Mouse (Mus musculus): Measurements from ENCODE around the gene Mphosph6. TPM values are rescaled to one million over a fixed set of nuclear protein-coding genes. Genes with fewer than 3 reads are reported as not detected.

Mphosph6 gene
- total RNA-seq, 2 experiments from 2014 or later, result 18.3 to 20.1 TPM

DNA sequence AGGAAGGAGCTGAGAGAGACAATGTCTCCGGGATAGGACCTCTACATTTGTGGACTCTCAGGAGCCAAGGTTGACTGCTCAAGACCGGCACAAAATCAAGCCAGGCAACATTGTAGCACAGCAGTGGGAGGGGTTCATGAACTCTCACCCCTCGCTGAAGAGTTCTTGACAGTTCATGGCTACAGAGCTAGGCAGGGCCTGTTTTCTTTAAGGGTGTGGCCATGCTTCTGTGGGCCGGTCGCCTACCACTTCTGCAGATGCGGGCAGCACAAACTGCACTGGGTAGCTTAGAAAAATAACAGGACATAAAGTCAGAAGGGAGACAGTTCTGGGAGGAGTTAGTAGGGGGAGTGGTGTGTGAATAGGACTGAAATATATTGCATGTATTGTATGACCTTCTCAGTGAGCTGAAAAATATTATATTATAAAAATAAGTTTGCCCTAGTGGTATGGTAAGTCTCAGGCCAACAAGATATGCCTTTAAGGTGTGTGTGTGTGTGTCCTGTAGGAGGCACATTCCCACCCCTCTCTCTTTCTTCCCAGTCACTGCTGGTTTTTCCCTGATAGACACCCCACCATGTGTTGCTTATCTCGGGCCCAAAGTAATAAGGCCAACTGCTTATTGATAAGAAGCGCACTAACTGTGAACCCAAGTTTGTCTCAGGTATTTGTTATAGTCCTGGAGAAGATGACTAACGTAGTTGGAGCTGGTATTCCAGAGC is 30.5 kb downstream of the Mphosph6 start:
- DNase-seq (ENCODE audit: low spot score in 2 of 2), result no peak

DNA sequence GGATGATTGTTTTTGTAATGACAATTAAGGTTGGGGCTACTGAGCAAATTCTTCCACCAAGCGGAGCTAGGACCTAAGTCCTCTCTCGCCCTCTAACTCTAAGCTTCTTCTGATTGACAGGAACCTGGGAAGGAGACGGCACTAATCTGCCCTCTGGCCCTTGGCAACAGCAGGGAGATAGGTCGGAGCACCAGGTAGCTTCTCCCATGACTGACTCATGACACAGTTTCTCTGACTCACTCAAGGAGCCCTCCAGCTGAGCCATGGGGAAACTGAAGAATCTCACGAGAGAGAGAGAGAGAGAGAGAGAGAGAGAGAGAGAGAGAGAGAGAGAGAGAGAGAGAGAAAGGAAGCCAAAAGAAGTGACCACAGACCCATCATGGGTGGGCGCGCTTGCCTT is 32.8 kb downstream of the Mphosph6 start:
- DNase-seq (ENCODE audit: low spot score in 2 of 2), result no peak

GRCm38 (mm10) chr8:117765947-117766346 is 35.8 kb downstream of the Mphosph6 start:
- DNase-seq (ENCODE audit: low spot score in 2 of 2), result no peak

- no peak for DNase-seq (ENCODE audit: low spot score in 2 of 2)
Measured at GRCm38 (mm10) chr8:117764625-117765024, 37.1 kb downstream of the Mphosph6 start.

DNA sequence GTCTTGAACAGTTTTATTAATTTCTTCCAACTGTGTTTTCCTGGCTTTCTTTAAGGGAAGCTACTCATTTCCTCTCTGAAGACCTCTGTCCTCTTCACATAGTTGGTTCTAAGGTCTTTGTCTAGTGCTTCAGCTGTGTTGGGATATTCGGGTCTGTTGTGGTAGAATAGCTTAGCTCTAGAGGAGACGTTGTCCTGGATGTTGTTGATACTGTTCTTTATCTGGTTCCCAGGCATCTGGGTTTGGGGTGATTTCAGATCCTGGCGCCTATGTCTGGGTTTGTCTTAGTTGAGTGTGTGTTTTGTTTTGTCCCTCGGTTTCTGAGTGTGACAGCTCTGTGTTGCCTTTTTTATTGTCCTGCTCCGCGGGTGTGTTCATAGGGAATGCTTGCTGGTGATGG is 39.0 kb downstream of the Mphosph6 start:
- DNase-seq (ENCODE audit: low spot score in 2 of 2), result no peak

- no peak for DNase-seq (ENCODE audit: low spot score in 2 of 2)
Measured at GRCm38 (mm10) chr8:117757900-117758299, 43.8 kb downstream of the Mphosph6 start.

DNA sequence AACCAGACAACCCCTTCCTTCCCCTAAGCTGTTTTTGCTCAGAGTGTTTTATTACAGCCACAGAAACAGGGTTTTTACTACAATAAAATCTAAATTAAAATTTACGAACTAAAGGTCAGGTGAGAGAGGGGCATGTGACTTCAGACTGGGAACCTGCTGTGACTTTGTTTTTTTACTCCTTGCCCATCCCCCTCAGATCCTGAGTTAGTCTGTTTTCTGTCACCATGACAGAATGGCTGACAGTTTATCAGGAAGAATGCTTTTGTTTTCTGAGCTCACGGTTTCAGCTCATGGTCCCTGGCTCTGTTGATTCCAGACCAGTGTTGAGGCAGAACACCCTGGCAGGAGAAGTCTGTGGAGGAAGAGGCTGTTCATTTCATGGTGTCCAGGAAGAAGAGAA is 52.3 kb downstream of the Mphosph6 start:
- DNase-seq (ENCODE audit: low spot score in 2 of 2), result no peak

GRCm38 (mm10) chr8:117747886-117748730 is 53.6 kb downstream of the Mphosph6 start:
- no peak for DNase-seq (ENCODE audit: low spot score in 2 of 2)

DNA sequence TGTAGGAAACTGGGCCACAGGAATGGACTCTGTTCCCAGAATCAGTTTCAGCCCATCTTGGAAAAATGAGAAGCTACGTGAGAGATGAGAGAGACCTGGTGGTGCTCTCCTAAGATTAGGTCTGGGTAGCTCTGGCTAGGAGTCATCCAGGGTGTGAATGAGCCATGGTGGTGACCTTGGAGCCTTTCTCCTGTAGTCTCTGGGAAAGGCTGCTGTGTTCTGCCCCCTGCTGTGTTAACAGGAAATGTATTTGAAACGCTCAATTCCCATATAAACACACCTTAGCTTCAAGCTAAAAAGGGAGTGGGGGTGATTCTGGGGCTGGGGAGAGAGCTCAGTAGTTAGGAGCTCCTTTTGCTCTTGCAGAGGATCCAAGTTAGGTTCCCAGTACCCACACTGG is 54.3 kb downstream of the Mphosph6 start:
- no peak for DNase-seq (ENCODE audit: low spot score in 2 of 2)

DNA sequence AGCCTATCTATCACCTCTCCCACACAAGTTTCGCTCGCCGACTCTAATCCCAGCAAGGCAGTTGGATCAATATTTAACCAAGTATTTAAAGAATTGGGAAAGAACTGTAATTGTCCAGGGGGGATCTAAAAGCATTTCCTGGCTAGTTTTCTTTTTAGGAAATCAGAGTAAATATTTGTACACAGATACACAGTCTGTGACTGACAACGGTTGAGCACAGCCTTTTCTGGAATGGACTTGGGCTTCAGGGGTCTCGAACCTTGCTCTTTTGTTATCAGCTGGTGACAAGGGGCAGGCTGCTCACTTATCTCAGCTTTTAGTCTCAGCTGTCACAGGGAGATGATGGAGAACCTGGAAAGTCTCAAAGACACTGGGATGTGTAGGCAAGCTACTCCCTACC is 55.1 kb downstream of the Mphosph6 start:
- DNase-seq (ENCODE audit: low spot score in 2 of 2), result no peak

DNA sequence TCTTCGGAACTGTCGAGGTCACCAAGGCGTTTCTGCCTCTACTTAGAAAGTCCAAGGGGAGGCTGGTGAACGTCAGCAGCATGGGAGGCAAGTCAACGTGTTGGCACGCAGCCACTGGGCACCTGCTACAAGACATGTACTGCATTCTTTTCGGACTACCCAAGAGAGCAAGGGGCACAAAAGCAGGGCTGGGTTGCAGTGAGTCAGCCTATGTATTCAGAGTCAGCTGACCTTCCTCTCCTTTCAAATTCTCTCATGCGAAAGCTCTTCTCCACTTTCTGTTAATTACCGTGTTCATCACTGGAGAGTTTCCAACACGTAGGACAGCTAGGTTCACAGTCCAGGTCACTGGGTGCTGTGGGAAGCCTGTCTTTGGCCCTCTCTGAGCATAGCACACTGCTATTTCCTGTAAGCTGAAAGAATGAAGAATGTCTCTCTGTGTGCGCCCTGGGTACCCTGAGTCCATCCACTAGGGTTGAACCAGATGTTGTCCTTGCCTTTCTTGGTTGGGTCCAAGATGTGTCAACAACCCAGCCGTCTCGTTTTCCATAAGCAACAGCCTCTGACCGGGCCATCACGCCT is 59.2 kb downstream of the Mphosph6 start:
- no peak for DNase-seq (ENCODE audit: low spot score in 2 of 2)

Other genes starting within 250 kb of the Mphosph6 start
- gene Sdr42e1, start 128.3 kb downstream of the Mphosph6 start, total RNA-seq (2021), result 1 to 10 TPM; 3.6 to 6.7 TPM
- gene Hsd17b2, start 100.0 kb downstream of the Mphosph6 start, total RNA-seq (2021), result under 1 TPM; 0.35 to 0.37 TPM

Data from left cerebral cortex, adult 18-20 months (tissue).